ENCODE assay signal across 9 mouse cellular contexts in genomic region chr6:125087937-125088336, GRCm38 (mm10). TPM values are rescaled to one million over a fixed set of nuclear protein-coding genes. Genes with fewer than 3 reads are reported as not detected.
DNase-seq lines count a peak whose midpoint lies in the region; ATAC-seq lines count a peak whose summit lies in the region.
"Had no signal": no experiment of that assay in that cellular context is flagged by ENCODE, and none has a peak within 500 bp of the region (broad histone marks: within the 10 kb centered on the region; RNA-seq: fewer than 3 reads in every experiment).

No protein-coding gene starts in this region.

- no peak for ATAC-seq in kidney, embryonic 16.5 days (ENCODE audit: low FRiP score, low TSS enrichment)
- ATAC-seq in forebrain, embryonic 13.5 days, result no peak
- no peak for ATAC-seq in limb, embryonic 11.5 days (ENCODE audit: insufficient number of reproducible peaks, low FRiP score, low TSS enrichment, low read depth)
- ATAC-seq in neural tube, embryonic 13.5 days (ENCODE audit: low read depth), result no peak

- H3K36me3 ChIP-seq in kidney, embryonic 16.5 days (ENCODE audit: insufficient read depth, low read length), result no peaks in the 10 kb centered on the region
- no peaks in the 10 kb centered on the region for H3K36me3 ChIP-seq in forebrain, embryonic 13.5 days (ENCODE audit: poor library complexity, severe bottlenecking)
- no peaks in the 10 kb centered on the region for H3K36me3 ChIP-seq in limb, embryonic 11.5 days (ENCODE audit: control insufficient read depth, insufficient read depth, low read length)
- H3K36me3 ChIP-seq in neural tube, embryonic 13.5 days, result no peaks in the 10 kb centered on the region

- no peaks in the 10 kb centered on the region for H3K9me3 ChIP-seq in kidney, embryonic 16.5 days (ENCODE audit: low read length)
- no peaks in the 10 kb centered on the region for H3K9me3 ChIP-seq in forebrain, embryonic 13.5 days (replicated peaks)
- no peaks in the 10 kb centered on the region for H3K9me3 ChIP-seq in limb, embryonic 11.5 days (ENCODE audit: control insufficient read depth, low read length)
- H3K9me3 ChIP-seq in neural tube, embryonic 13.5 days, result no peaks in the 10 kb centered on the region

- H3K4me3 ChIP-seq in kidney, embryonic 16.5 days (ENCODE audit: low read length), result no peak overlapping the region
- H3K4me3 ChIP-seq in forebrain, embryonic 13.5 days, result no peak overlapping the region
- no peak overlapping the region for H3K4me3 ChIP-seq in limb, embryonic 11.5 days (ENCODE audit: low read depth, low read length)
- H3K4me3 ChIP-seq in neural tube, embryonic 13.5 days, result no peak overlapping the region

- H3K27me3 ChIP-seq in kidney, embryonic 16.5 days (ENCODE audit: insufficient read depth, low read length), result no peaks in the 10 kb centered on the region
- no peaks in the 10 kb centered on the region for H3K27me3 ChIP-seq in forebrain, embryonic 13.5 days
- H3K27me3 ChIP-seq in limb, embryonic 11.5 days (ENCODE audit: control insufficient read depth, insufficient read depth, low read length), result no peaks in the 10 kb centered on the region
- no peaks in the 10 kb centered on the region for H3K27me3 ChIP-seq in neural tube, embryonic 13.5 days

- 83% methylated on average over 3 of the region's 3 CpGs for WGBS in kidney, embryonic 16.5 days
- WGBS in forebrain, embryonic 13.5 days, result 75% methylated on average over 3 of the region's 3 CpGs
- 87% methylated on average over 3 of the region's 3 CpGs for WGBS in limb, embryonic 11.5 days
- 80% methylated on average over 3 of the region's 3 CpGs for WGBS in neural tube, embryonic 13.5 days

- no peak for DNase-seq in kidney, postnatal 36 days
- DNase-seq in limb, embryonic 11.5 days (ENCODE audit: low spot score), result no peak
- no peak for DNase-seq in right cerebral cortex, adult 18-20 months
- no peak for DNase-seq in layer of hippocampus, postnatal 10 days (ENCODE audit: low spot score in 2 of 2)
- no peak for DNase-seq in Muller cell, postnatal 12 days (ENCODE audit: inconsistent ontology term)
- DNase-seq: thymus, postnatal 25 days had no signal

- H3K4me1 ChIP-seq in kidney, embryonic 16.5 days (ENCODE audit: insufficient read depth, low read length), result peaks cover 36% of the 10 kb centered on the region
- H3K4me1 ChIP-seq in forebrain, embryonic 13.5 days, result peaks cover 29% of the 10 kb centered on the region
- peaks cover 19% of the 10 kb centered on the region for H3K4me1 ChIP-seq in limb, embryonic 11.5 days (ENCODE audit: control insufficient read depth, insufficient read depth, low read length)
- H3K4me1 ChIP-seq in neural tube, embryonic 13.5 days (replicated peaks), result peaks cover 34% of the 10 kb centered on the region

- no peak overlapping the region for H3K4me2 ChIP-seq in kidney, embryonic 16.5 days (replicated peaks; ENCODE audit: low read depth, low read length)
- no peak overlapping the region for H3K4me2 ChIP-seq in forebrain, embryonic 13.5 days
- no peak overlapping the region for H3K4me2 ChIP-seq in limb, embryonic 11.5 days (ENCODE audit: low read depth, severe bottlenecking)
- no peak overlapping the region for H3K4me2 ChIP-seq in neural tube, embryonic 13.5 days

- H3K9ac ChIP-seq in kidney, embryonic 16.5 days (replicated peaks; ENCODE audit: low read length), result no peak overlapping the region
- no peak overlapping the region for H3K9ac ChIP-seq in forebrain, embryonic 13.5 days
- H3K9ac ChIP-seq in limb, embryonic 11.5 days (ENCODE audit: low read length), result no peak overlapping the region
- H3K9ac ChIP-seq in neural tube, embryonic 13.5 days, result no peak overlapping the region

- H3K27ac ChIP-seq in kidney, embryonic 16.5 days (ENCODE audit: low read length), result peak overlapping the region; percentile 99
- H3K27ac ChIP-seq in forebrain, embryonic 13.5 days, result peak overlapping the region; percentile 94
- peak overlapping the region; percentile 92 for H3K27ac ChIP-seq in limb, embryonic 11.5 days (replicated peaks; ENCODE audit: low read depth, low read length)
- peak overlapping the region; percentile 95 for H3K27ac ChIP-seq in neural tube, embryonic 13.5 days (replicated peaks)

RNA-seq across cellular contexts. Expression of gene Chd4, which starts 7.8 kb away (rescaled TPM):
- polyA plus RNA-seq in kidney, embryonic 16.5 days (2015; fragmentation: Nextera tagmentation; extraction: Ambion mirVana), result 72.0 and 80.4 TPM in 2 replicates
- polyA plus RNA-seq in forebrain, embryonic 13.5 days (2015; fragmentation: Nextera tagmentation; extraction: Ambion mirVana), result 114 and 119 TPM in 2 replicates
- 110 and 117 TPM in 2 replicates for polyA plus RNA-seq in limb, embryonic 11.5 days (2014; fragmentation: Nextera tagmentation; extraction: Ambion mirVana)
- polyA plus RNA-seq in neural tube, embryonic 13.5 days (2015; fragmentation: Nextera tagmentation; extraction: Ambion mirVana), result 89.0 and 107 TPM in 2 replicates
- 100 to 1,000 TPM; 176 to 195 TPM for total RNA-seq in layer of hippocampus, postnatal 10 days (2021)

RNA-seq across cellular contexts. Expression of gene Lpar5, which starts 20.2 kb away (rescaled TPM):
- 0.30 and 0.60 TPM in 2 replicates for polyA plus RNA-seq in kidney, embryonic 16.5 days (2015; fragmentation: Nextera tagmentation; extraction: Ambion mirVana)
- 0.38 and 0.44 TPM in 2 replicates for polyA plus RNA-seq in forebrain, embryonic 13.5 days (2015; fragmentation: Nextera tagmentation; extraction: Ambion mirVana)
- 0.32 TPM in 1 of 2 replicates, not detected in the other for polyA plus RNA-seq in limb, embryonic 11.5 days (2014; fragmentation: Nextera tagmentation; extraction: Ambion mirVana)
- 0.43 and 0.77 TPM in 2 replicates for polyA plus RNA-seq in neural tube, embryonic 13.5 days (2015; fragmentation: Nextera tagmentation; extraction: Ambion mirVana)
- 1 to 10 TPM; 1.1 to 1.4 TPM for total RNA-seq in layer of hippocampus, postnatal 10 days (2021)

RNA-seq across cellular contexts. Expression of gene Acrbp, which starts 38.4 kb away (rescaled TPM):
- 16.3 and 20.4 TPM in 2 replicates for polyA plus RNA-seq in kidney, embryonic 16.5 days (2015; fragmentation: Nextera tagmentation; extraction: Ambion mirVana)
- 19.1 and 20.9 TPM in 2 replicates for polyA plus RNA-seq in forebrain, embryonic 13.5 days (2015; fragmentation: Nextera tagmentation; extraction: Ambion mirVana)
- 13.3 and 16.1 TPM in 2 replicates for polyA plus RNA-seq in limb, embryonic 11.5 days (2014; fragmentation: Nextera tagmentation; extraction: Ambion mirVana)
- 19.0 and 21.0 TPM in 2 replicates for polyA plus RNA-seq in neural tube, embryonic 13.5 days (2015; fragmentation: Nextera tagmentation; extraction: Ambion mirVana)
- 1 to 10 TPM; 7.0 to 9.2 TPM for total RNA-seq in layer of hippocampus, postnatal 10 days (2021)

RNA-seq across cellular contexts. Expression of gene Nop2, which starts 43.8 kb away (rescaled TPM):
- polyA plus RNA-seq in kidney, embryonic 16.5 days (2015; fragmentation: Nextera tagmentation; extraction: Ambion mirVana), result 68.6 and 69.3 TPM in 2 replicates
- polyA plus RNA-seq in forebrain, embryonic 13.5 days (2015; fragmentation: Nextera tagmentation; extraction: Ambion mirVana), result 49.1 and 58.3 TPM in 2 replicates
- 71.4 and 76.3 TPM in 2 replicates for polyA plus RNA-seq in limb, embryonic 11.5 days (2014; fragmentation: Nextera tagmentation; extraction: Ambion mirVana)
- polyA plus RNA-seq in neural tube, embryonic 13.5 days (2015; fragmentation: Nextera tagmentation; extraction: Ambion mirVana), result 44.5 and 45.3 TPM in 2 replicates
- total RNA-seq in layer of hippocampus, postnatal 10 days (2021), result 10 to 100 TPM; 35.9 to 36.1 TPM

RNA-seq across cellular contexts. Expression of gene Ing4, which starts 48.4 kb away (rescaled TPM):
- 152 and 158 TPM in 2 replicates for polyA plus RNA-seq in kidney, embryonic 16.5 days (2015; fragmentation: Nextera tagmentation; extraction: Ambion mirVana)
- polyA plus RNA-seq in forebrain, embryonic 13.5 days (2015; fragmentation: Nextera tagmentation; extraction: Ambion mirVana), result 190 and 200 TPM in 2 replicates
- polyA plus RNA-seq in limb, embryonic 11.5 days (2014; fragmentation: Nextera tagmentation; extraction: Ambion mirVana), result 128 and 134 TPM in 2 replicates
- 147 and 148 TPM in 2 replicates for polyA plus RNA-seq in neural tube, embryonic 13.5 days (2015; fragmentation: Nextera tagmentation; extraction: Ambion mirVana)
- 10 to 100 TPM; 57.4 to 62.4 TPM for total RNA-seq in layer of hippocampus, postnatal 10 days (2021)
